Mouse (Mus musculus) layer of hippocampus, postnatal 14 days (tissue): ENCODE measurements around the gene Acot4. TPM values are rescaled to one million over a fixed set of nuclear protein-coding genes. Genes with fewer than 3 reads are reported as not detected.
"Not testable (repeated sequence)": the region's sequence is repeated elsewhere in the genome, so short reads cannot be mapped to it uniquely, and the experiment has no call there.

Source experiments
- DNase-seq, 2 experiments: peaks; one replicate each; pipeline ENCODE4 v3.0.0; 2021 to 2022; ENCODE audit warnings: low spot score in 2 of 2, mixed read lengths in 1 of 2
- long read RNA-seq, 2 experiments: library from polyadenylated mRNA; stranded (forward); transcript quantifications; one replicate each; pipeline ENCODE4 v2.0.0; 2021
- total RNA-seq, 2 experiments: library from RNA; stranded (reverse); gene quantifications; 2 replicates each; pipeline ENCODE4 v1.2.3; 2021

Gene Acot4
- total RNA-seq = 1 to 10 TPM; 2.2 to 4.4 TPM
- long read RNA-seq, experiment 1, full-length matches to known transcripts = 2 of 2 reads
- long read RNA-seq, experiment 1, partial matches to known transcripts = 0 of 2 reads
- long read RNA-seq, experiment 1, other reads (novel, unspliced or antisense) = 0 of 2 reads
- long read RNA-seq, experiment 2, full-length matches to known transcripts = 1 of 4 reads
- long read RNA-seq, experiment 2, partial matches to known transcripts = 0 of 4 reads
- long read RNA-seq, experiment 2, other reads (novel, unspliced or antisense) = 3 of 4 reads

DNA sequence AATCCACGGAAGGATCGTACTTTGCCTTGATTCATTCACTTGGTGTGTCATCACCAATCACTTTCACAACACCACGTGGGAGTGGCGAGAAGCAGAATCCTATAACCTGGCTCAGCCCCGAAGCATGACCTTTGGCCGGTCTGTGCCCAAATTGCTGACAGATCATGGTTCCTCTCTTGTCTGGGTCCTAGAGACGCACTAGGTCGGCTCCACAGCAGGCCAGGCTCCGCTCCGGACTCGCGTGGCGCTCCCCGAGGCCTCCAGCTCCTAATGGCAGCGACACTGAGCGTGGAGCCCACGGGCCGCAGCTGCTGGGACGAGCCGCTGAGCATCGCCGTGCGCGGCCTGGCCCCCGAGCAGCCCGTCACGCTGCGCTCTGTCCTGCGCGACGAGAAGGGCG is at the start of gene Acot4:
Gene Acot4 (plus strand): TSS at position 139 of the 400 bp plus-strand sequence.
- DNase-seq = not testable (repeated sequence)

DNA sequence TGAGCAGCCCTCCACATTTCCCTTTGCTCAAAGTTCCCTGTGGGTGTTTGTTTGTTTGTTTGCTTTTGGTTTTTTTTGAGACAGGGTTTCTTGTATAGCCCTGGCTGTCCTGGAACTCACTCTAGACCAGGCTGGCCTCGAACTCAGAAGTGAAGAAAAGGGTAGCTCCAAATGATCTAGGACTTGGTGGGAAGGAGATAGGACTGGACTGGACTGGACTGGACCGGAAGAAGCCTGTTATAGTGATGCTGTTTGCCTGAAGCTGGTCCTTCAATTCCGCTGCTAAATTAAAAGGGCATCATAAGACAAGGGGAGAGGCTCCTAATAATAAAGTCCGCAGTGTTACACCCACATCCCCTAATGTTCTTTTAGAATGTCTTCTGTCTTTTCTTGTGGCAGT is 49.7 kb upstream of the Acot4 start:
- DNase-seq = no peak

- DNase-seq = no peak
Measured at GRCm38 (mm10) chr12:83989378-83989777, 48.8 kb upstream of the Acot4 start.

GRCm38 (mm10) chr12:83997221-83997620 is 41.0 kb upstream of the Acot4 start:
- DNase-seq = no peak

- DNase-seq = no peak
Measured at GRCm38 (mm10) chr12:83998341-83999107, 39.7 kb upstream of the Acot4 start.

DNA sequence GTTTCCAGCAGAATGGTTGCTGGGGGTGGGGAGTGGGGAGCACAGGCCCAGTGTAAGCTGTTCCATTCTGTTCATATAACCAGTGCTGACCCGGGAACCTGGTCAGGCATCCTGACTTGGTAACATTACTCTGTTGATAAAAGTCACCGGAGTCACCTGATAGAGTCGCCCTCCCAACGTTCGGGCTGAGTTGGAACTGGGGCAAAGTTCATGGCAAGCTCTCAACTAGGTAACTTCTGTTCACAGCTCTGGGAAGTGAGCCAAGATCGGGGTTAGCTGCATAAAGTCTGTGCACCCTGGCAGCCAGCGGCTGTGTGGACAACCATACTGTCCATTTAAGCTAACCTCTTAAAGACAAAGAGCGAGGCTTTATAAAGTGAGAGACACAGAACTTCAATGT is 38.9 kb upstream of the Acot4 start:
- not testable (repeated sequence) for DNase-seq

GRCm38 (mm10) chr12:84000418-84000817 is 37.8 kb upstream of the Acot4 start:
- DNase-seq = no peak

- DNase-seq = no peak
Measured at GRCm38 (mm10) chr12:84003866-84004265, 34.3 kb upstream of the Acot4 start.

- no peak for DNase-seq
Measured at GRCm38 (mm10) chr12:84008251-84008650, 29.9 kb upstream of the Acot4 start.

DNA sequence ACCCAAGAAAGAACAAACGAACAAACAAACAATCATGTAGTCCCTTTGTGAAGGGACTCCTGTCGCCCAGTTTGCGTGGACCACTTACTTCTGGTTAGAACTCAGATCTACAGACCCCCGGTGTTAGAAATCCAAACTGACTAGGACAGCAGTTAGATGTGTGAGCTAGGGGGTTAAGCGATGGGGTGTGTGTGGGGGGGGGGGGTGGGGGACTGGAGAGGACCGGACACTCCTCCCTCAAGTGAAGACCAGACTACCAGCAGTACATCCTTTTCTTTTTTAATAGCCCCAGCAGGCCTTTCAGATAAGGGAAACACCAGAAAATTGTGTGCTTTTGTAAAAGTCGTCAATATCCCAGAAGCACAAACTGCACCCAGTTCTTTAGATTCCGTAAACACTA is 29.4 kb upstream of the Acot4 start:
- no peak for DNase-seq

GRCm38 (mm10) chr12:84009171-84009965 is 28.8 kb upstream of the Acot4 start, which contains the start of gene Acot1:
Gene Acot1, plus strand, starts transcription at chr12:84009490.
- peak; percentile 60 to 77 for DNase-seq

GRCm38 (mm10) chr12:84010201-84010600 is 28.0 kb upstream of the Acot4 start:
- DNase-seq = no peak

- DNase-seq = peak; percentile 62 to 77
Measured at GRCm38 (mm10) chr12:84011251-84012040, 26.7 kb upstream of the Acot4 start.

GRCm38 (mm10) chr12:84013130-84013529 is 25.0 kb upstream of the Acot4 start:
- no peak for DNase-seq

DNA sequence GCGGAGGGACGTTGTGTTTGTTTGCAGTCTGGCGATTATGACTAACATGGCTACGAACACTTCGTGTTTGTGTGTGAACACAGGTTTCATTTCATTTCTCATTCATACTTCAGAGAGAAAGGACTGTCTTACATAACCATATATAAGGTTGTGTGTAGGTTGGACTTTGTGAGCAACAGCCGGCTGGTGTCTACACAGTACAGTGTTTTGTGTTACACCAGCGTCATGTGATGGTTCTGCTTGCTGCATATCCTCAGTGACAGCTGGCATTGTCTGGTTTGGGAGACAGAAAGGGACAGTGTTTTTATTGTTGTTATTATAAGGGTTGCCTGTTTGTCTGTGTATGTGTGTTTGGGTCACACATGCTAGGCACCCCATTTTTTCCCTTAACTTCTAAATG is 24.5 kb upstream of the Acot4 start:
- DNase-seq = no peak

DNA sequence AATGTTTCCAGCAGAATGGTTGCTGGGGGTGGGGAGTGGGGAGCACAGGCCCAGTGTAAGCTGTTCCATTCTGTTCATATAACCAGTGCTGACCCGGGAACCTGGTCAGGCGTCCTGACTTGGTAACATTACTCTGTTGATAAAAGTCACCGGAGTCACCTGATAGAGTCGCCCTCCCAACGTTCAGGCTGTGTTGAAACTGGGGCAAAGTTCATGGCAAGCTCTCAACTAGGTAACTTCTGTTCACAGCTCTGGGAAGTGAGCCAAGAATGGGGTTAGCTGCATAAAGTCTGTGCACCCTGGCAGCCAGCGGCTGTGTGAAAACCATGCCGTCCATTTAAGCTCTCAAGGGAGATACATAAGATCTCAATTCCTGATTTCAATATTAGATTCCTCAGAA is 17.7 kb upstream of the Acot4 start:
- DNase-seq = not testable (repeated sequence)

- DNase-seq = not testable (repeated sequence)
Measured at GRCm38 (mm10) chr12:84022266-84022665, 15.9 kb upstream of the Acot4 start.

DNA sequence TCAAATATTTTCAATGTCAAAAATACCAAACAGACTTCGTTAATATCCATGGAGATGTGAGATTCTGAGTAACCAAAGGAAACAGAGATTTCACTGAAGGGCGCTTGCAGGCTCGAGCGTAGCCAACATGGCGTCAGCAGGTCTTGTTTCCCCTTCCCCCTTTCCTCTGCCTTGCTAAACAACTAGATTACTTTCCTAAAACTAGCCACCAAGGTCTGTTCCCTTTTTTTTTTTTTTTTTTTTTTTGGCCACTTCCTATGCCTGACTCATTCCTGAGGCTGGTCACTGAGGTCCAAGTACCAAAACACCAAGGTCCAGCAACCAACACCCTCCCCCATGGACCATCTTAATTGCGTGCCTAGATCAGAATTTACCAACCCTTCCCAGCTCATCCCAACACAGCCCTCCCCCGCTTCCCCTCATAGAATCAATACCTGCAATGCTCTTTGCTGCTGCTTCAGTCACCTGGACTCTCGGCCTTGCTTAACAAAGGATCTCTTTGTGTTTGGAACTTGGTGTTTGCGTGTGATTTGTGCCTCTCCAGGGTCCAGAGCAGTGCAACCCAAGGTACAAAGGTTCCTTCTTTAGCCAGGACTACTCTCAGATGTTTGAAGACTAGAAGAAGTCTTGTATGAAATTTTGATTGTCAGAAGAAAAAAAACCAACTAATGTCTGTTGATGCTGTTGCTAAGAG is 15.0 kb upstream of the Acot4 start:
- no peak for DNase-seq

DNA sequence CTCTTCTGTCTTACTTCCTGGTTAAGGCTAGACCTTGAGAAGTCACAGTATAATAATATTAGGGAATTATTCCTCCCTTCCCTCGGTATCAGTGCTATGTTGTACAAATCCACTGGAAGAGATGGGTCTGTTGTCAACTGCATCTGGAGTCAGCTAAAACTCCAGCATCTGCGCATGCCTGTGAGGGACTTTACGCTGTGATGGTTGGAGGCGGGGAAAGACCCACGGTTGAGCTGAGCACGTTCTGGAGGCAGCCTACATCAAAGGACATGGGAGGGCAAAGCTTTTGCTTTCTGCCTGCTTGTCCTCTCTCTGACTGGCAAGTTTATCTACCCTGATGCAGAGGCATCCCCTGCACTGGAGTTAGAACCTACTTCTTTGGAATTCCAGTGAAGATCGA is 12.3 kb upstream of the Acot4 start:
- DNase-seq = no peak

DNA sequence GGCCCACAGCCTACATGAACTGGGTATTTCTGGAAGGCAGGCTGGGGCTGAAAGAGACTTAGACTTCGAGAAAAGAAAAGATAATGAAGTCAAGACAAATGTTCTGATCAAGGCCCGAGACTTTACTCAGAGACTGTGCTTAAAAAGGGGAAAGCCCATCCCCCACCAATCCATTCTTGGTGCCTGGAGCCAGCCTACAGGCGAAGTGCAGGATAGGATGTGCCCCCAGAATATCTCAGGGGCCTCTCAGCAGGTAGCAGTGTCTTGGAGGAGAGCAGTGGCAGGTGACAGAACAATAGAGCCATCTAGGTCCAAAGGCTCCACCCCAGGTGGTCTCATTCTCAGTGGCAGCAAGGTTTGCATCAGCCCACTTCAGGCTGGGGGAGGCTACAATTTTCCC is 9.9 kb upstream of the Acot4 start:
- not testable (repeated sequence) for DNase-seq
